Mouse (Mus musculus): ENCODE measurements at regions not wholly inside any gene's neighbourhood (a gene's known extent, or its start where the extent isn't known, plus 50 kb on each side); places are given as distances from the start of the nearest gene placed in this dataset.

- DNase-seq (ENCODE audit: low read depth): no peak
Observed at GRCm38 (mm10) chr9:47351036-47351435, 178.9 kb upstream of the Cadm1 start.

GRCm38 (mm10) chr9:47353017-47353416, 177.0 kb upstream of the Cadm1 start:
- DNase-seq (ENCODE audit: low read depth): no peak

GRCm38 (mm10) chr9:47353972-47354371, 176.0 kb upstream of the Cadm1 start:
- DNase-seq (ENCODE audit: low read depth): no peak

DNA sequence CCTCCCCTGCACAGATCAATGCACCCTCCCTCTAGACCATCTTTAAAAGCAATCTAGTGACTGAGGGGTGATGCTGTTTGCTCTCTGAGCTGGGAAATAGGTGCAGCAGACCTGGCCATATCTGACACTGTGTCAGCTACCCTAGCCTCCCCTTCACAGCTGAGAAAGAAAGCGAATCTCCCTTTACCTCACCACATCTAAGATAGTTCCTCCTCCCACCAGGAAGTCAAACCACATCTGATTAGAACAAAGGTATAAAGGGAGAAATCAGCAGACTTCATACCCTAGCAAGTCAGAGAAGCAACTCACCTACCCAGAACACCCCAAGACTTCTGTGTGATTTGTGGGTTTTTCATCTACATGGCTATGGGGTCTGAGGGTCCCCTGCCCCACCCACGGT, 175.6 kb upstream of the Cadm1 start:
- DNase-seq (ENCODE audit: low read depth): no peak

DNA sequence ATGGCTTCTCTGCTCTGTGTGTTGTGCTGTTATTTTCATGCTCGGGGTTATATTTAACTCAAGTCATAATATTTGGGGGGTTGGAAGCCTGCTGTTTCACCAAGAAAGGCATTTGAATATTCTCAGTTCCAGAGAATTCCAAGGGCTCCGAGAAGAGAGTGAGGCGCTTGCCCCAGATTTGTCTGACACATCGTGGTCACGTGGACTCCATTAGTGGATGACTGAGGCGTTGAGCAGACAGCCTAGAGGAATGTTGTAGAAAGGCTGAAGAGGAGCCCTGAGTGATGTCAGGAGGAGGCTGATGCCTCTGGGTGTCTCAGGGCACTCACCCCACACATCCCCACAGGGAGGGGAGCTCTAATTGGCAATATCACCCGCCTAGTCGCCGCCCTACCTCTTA, 175.1 kb upstream of the Cadm1 start:
- no peak for DNase-seq (ENCODE audit: low read depth)

DNA sequence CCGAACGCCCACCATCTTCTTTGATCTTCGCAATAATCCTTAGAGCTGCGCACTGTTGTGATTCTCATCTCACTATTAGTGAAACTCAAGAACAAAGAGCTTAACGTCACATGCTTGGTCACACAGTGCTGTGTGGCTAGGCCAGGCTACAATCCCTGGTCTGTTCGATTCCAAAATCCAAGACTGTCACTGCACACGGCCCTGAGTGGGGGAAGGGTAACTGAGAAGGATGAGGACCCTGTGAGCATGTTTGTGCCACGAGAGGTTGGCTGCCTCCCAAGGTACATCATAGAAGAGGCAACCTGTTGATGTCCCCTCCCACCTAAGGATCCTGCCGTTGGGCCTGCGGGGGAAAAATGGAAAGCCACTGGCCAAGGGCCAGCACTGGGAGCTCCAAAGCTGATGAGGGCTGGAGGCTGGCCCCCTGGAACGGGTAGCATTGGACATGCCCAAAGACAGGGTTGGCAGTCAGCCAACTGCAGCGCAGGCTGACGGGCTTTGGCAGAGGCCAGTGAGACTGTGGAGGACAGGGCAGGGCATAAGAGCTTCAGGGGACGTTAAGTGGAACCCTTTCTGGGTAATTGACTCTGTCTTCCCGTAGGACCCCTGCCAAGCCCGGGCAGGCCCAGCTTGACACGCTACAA, 172.1 kb upstream of the Cadm1 start:
- DNase-seq (ENCODE audit: low read depth): no peak

DNA sequence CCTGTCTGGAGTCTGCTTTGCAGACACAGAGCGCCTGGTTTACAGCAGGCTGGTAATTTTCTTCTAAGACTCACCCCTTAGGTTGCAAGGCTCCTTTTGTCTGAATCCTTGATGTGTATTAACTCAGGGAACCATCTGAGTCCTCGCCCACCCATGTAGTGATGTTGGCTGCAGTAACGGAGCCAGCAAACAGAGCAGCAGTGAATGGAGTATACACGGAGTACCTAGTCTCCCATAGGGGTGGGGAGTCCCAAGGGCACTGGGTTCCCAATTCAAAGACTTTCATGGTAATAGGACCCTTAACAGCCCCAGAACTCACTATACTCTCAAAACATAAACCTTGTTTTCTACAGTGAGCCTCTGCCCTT, 171.6 kb upstream of the Cadm1 start:
- DNase-seq (ENCODE audit: low read depth): no peak

GRCm38 (mm10) chr9:47363086-47363485, 166.9 kb upstream of the Cadm1 start:
- no peak for DNase-seq (ENCODE audit: low read depth)

GRCm38 (mm10) chr9:47364762-47365161, 165.2 kb upstream of the Cadm1 start:
- no peak for DNase-seq (ENCODE audit: low read depth)

GRCm38 (mm10) chr9:47367266-47367957, 162.6 kb upstream of the Cadm1 start:
- no peak for DNase-seq (ENCODE audit: low read depth)

GRCm38 (mm10) chr9:47368015-47368901, 161.7 kb upstream of the Cadm1 start:
- DNase-seq (ENCODE audit: low read depth): no peak

DNA sequence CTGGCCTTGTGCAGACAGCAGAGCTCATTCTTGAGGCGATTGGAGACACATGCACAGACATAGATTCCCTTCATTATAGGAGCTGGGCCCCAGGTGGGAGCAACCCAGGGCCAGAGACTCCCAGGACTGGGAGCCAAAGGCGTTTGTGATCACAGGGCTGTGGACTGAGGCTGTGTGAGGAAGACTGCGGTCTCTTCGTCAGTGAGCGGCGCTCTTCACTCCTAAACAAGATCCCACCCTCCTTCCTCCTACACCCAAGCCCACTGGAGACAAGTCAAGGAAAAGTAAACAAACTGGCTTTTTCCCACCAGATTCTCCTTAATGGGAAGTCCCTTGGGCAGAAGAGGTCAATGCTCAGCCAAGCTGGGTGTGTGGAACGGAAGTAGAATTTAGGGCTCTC, 157.7 kb upstream of the Cadm1 start:
- no peak for DNase-seq (ENCODE audit: low read depth)

- DNase-seq (ENCODE audit: low read depth): no peak
Observed at GRCm38 (mm10) chr9:47374086-47374485, 155.9 kb upstream of the Cadm1 start.

DNA sequence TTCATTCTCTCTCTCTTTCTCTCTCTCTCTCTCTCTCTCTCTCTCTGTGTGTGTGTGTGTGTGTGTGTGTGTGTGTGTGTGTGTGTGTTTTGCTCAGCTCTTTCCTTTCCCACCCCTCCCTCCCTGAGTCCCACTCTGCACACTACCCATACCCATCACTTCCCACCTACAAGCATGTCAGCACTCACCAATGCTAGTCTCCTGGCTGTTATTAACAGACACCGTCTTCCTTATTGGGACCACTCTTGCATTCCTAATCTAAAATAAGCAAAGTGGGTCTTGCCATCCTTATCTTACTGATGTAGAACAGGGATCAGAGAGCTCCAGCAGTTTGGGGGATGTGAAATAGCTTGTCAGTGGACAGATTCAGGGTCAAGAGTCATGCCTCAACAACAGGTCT, 153.3 kb upstream of the Cadm1 start:
- no peak for DNase-seq (ENCODE audit: low read depth)

GRCm38 (mm10) chr9:47378541-47378940, 151.4 kb upstream of the Cadm1 start:
- DNase-seq (ENCODE audit: low read depth): no peak

GRCm38 (mm10) chr9:47380361-47380760, 149.6 kb upstream of the Cadm1 start:
- no peak for DNase-seq (ENCODE audit: low read depth)

DNA sequence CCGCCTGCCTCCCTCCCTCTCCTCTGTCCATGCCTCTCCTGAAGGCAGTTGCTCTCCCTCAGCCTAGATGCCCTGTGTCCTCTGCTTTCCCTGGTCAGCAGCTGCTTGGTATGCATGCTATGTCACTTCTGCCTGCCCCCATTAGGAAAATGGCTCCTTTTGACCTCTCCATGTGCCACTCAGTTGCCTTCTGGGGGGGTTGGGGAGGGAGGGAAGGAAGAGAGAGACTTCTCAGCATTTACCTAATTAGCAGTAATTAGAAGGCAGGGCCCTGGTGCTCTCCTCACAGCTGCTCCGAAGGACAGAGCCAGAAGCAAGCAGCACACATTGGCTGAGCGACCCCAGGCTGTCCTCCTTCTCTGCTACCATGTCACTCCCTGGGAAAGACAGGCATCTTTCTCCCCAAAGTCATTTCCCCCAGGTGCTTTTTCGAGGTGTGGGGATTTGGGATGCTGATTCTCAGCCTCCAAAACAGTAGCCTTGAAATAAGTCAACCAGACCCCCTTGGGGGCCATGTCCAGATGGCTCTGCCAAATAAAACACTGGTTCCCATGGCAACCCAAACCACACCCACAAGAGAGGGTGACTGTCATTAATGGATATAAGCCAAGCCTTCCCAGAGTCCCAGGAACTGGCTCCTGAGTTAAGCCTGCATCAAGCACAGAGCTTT, 145.7 kb upstream of the Cadm1 start:
- DNase-seq (ENCODE audit: low read depth): no peak

GRCm38 (mm10) chr9:47386646-47387045, 143.3 kb upstream of the Cadm1 start:
- DNase-seq (ENCODE audit: low read depth): no peak

DNA sequence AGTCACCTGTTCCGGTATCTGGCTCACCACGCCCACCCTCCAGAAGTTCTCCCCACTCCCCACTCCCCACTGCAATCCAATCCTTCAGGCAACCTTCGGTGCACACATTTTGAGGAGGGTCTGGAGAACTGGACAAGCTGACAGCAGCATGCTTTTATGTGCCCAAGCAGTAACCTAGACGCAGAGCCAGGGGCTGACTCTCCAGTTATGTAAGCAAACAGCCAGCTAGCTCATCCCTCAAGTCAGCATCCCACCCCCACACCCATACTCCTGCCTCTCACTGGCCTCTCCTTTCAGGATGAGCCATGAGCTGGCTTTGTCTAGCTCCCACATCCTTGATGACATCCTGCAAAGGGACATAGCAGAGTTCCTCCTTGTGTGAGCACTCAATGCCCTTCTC, 142.8 kb upstream of the Cadm1 start:
- no peak for DNase-seq (ENCODE audit: low read depth)

DNA sequence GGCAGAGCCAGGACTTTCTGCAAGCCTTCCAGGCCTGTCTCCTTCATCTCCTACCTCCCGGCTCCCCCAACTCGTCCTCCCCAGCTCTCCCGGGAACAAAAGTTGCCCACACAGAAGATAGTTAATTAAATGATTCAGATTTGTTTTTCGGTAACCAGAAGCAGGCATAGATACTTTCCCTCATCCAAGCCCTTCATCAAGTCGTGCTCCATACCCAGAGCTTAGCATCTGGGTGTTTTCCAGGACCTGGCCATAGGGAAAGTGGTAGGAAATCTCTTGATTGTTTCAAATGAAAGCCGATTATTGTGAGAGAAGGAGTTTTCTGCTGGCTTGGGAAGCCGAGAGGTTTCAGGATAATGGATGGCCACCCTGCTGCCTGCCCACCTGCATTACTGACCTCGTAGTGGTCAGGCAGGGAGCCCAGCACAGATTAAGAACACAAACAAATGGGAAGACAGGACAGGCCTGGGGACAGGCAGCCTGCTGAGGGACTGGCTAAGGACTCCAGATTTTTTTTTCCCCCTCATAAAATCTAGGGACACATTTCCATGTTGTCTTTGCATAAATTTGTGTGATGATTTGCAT, 142.2 kb upstream of the Cadm1 start:
- no peak for DNase-seq (ENCODE audit: low read depth)

DNA sequence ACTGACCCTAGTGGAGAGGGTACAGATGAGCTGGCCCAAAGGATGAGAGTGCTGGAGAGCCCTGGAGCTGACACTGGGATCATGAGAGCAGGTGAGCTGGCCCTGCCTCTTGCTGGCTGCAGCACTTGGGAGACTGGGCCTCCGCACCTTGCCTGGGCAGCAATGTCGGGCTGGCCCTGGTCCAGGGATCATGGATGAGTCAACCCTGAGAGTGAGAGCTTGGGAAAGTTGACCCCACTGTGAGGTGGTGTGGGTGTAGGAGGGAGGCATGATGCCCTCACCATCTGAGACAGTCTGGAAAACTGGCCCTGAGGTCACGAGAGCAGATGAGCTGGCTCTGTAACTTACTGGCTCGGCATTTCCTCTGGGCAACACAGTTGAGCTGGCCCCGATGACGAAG, 140.1 kb upstream of the Cadm1 start:
- no peak for DNase-seq (ENCODE audit: low read depth)

DNA sequence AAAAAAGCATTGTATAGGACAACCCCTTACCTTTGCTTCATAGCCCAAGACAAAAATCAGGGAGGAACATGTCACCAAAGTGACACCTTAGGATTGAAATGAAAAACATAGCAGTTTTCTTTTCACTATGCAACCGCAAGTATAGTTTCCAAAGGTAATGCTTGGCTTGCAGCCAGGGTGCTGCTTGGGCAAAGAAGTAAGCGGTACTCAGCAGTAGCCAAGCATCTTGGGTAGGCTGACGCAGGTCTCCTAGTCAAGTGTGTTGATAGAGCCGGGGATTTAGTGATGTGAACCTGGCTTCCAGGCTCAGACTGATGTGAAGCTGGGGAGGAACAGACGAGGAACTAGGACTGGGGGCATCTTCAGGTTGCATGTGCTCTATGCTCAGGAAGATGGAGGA, 138.3 kb upstream of the Cadm1 start:
- DNase-seq (ENCODE audit: low read depth): no peak

Data from c-Kit-positive CD71-negative TER-119-negative erythroid progenitor cells, embryonic 14.5 days (primary cell).